Mouse (Mus musculus) T-cell, adult 66 days (primary cell): ENCODE data around the gene Akr1b8. TPM values are rescaled to one million over a fixed set of nuclear protein-coding genes. Genes with fewer than 3 reads are reported as not detected.

Experiments used
- total RNA-seq, 2 experiments: library from RNA; stranded (reverse); gene quantifications; 3 replicates in 1 of 2; 4 replicates in 1 of 2; pipeline ENCODE4 v1.2.4; 2023

Akr1b8 gene
- not detected for total RNA-seq

DNA sequence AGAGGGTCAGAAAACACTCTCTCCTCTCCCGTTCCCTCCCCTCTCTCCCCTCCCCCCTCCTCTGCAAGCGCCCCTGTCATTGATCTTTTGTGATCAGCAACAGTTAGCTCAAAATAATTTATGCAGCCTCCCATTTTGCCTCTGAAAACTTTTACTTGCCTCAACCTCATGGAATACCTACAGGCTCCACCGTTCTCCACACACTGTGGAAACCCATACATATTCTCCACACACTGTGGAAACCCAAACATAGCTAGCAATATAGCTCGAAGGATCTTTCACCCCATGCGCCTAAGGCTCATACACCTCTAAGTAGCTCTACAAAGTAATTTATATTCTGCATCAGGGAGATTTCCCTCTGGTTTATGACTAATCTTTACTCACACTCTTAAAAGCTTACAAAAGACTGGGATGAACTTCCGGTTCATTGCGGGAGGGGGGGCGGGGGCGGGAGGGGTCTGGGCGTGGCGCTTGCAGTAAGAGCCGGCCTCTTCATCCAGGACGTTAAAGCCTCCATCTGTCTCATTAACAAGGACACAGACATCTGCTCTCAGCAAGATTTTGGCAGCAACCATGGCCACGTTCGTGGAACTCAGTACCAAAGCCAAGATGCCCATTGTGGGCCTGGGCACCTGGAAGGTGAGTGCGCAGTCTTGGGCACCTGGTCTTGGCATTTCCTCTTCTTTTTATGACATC lies at the start of gene Akr1b8:
Gene Akr1b8, plus strand, starts transcription at position 462 of the 696 bp plus-strand sequence.

GRCm38 (mm10) chr6:34316854-34317771 lies 36.8 kb upstream of the Akr1b8 start, which contains the start of gene Akr1b3:
Akr1b3 (minus strand) TSS chr6:34317478.

GRCm38 (mm10) chr6:34384110-34384661 lies 30.3 kb downstream of the Akr1b8 start, which contains the start of gene Akr1b10:
Akr1b10 (plus strand) TSS chr6:34384218.

DNA sequence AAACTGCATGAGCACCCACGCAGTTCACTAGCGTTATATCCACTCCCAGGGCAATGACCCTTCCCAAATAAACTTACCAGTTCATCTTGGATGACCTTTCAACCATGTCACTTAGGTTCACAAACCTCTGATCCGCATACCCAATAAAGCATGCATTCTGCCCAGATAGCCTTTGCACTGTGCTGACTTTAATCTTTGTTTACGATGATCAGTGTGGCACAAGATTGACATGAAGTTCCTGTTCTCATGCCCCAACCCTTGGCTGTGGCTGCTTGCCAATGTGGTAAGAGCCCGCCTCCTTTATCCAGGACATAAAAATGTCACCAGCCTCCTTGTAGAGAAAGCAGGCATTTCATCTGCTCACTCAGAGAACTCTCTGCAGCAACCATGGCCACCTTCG lies 58.1 kb downstream of the Akr1b8 start, which contains the start of gene Akr1b7:
Gene Akr1b7, plus strand, starts transcription at position 312 of the 400 bp plus-strand sequence.

Other genes with a start within 250 kb of the Akr1b8 start
- 10 to 100 TPM; 22.6 to 28.4 TPM for gene Slc35b4, start 177.0 kb upstream of the Akr1b8 start, total RNA-seq
- gene Akr1b3, start 36.6 kb upstream of the Akr1b8 start, total RNA-seq: 100 to 1,000 TPM; 108 to 109 TPM
- gene Akr1b10, start 30.1 kb downstream of the Akr1b8 start, total RNA-seq: 10 to 100 TPM; 24.0 to 25.4 TPM
- under 1 TPM; 0.73 to 0.89 TPM for gene Akr1b7, start 58.2 kb downstream of the Akr1b8 start, total RNA-seq
- gene Bpgm, start 122.1 kb downstream of the Akr1b8 start, total RNA-seq: 10 to 100 TPM; 23.7 to 28.2 TPM
- not detected for gene Cald1, start 244.4 kb downstream of the Akr1b8 start, total RNA-seq